Comparison of ENCODE assay signal across 26 mouse cellular contexts in genomic region chr9:95958041-95958730, GRCm38 (mm10). TPM values are rescaled to one million over a fixed set of nuclear protein-coding genes. Genes with fewer than 3 reads are reported as not detected.
A peak's percentile ranks its signal among the peaks of the same experiment; 100 is the strongest.
DNase-seq lines count a peak whose midpoint lies in the region; ATAC-seq and TF ChIP-seq lines count a peak whose summit lies in the region.
"Had no signal": no experiment of that assay in that cellular context is flagged by ENCODE, and none has a peak within 500 bp of the region (broad histone marks: within the 10 kb centered on the region; RNA-seq: fewer than 3 reads in every experiment).

No protein-coding gene starts in this region.

- H3K27ac ChIP-seq in heart, embryonic 14.5 days (replicated peaks in 1 of 2; ENCODE audit: control insufficient read depth in 1 of 2, insufficient read depth in 1 of 2, low read depth in 2 of 2, low read length in 2 of 2) = no peak overlapping the region
- no peak overlapping the region for H3K27ac ChIP-seq in heart, embryonic 10.5 days
- no peak overlapping the region for H3K27ac ChIP-seq in left cerebral cortex, adult 2 months
- H3K27ac ChIP-seq: gastrocnemius, adult 2 months; hindbrain, embryonic 12.5 days; limb, embryonic 12.5 days; liver, embryonic 15.5 days; neural tube, embryonic 13.5 days had no signal

- peaks cover 2 to 6% of the 10 kb centered on the region in 2 experiments; a peak in 2 of 4 replicates for H3K4me1 ChIP-seq in heart, embryonic 14.5 days (ENCODE audit: control insufficient read depth in 2 of 2, insufficient read depth in 2 of 2, low read length in 2 of 2)
- H3K4me1 ChIP-seq in heart, embryonic 10.5 days = peaks cover 13% of the 10 kb centered on the region; the same call in 1 of the 2 replicates

- no peak for DNase-seq in heart, embryonic 10.5 days (ENCODE audit: low spot score)
- peak; percentile 14 for DNase-seq in CD4-positive helper T cell, adult 2 months (ENCODE audit: low read depth, low spot score)
- peak; percentile 39 for DNase-seq in naive thymus-derived CD4-positive, alpha-beta T cell, adult 2 months (ENCODE audit: low read depth)
- DNase-seq in thymus, postnatal 36 days = peak; percentile 45 to 66
- no peak for DNase-seq in left cerebral cortex, postnatal 14 days (ENCODE audit: low spot score in 2 of 2)
- no peak for DNase-seq in left cerebral cortex, adult 2 months (ENCODE audit: extremely low spot score in 1 of 2, low spot score in 2 of 2)
- DNase-seq: adrenal gland, postnatal 14 days; cerebellum, adult 11 months; cerebellum, adult 9-10 months; cerebellum, postnatal 36 days; gastrocnemius, adult 2 months; kidney, adult 9 months; kidney, postnatal 10 days; layer of hippocampus, postnatal 36 days; lung, embryonic 14.5 days; lung, postnatal 14 days had no signal

- WGBS in heart, embryonic 14.5 days = 92% methylated on average over 7 of the region's 7 CpGs
- 95% methylated on average over 7 of the region's 7 CpGs for WGBS in heart, embryonic 10.5 days

- H3K27me3 ChIP-seq in heart, embryonic 14.5 days (ENCODE audit: control insufficient read depth, insufficient read depth, low read length) = no peaks in the 10 kb centered on the region
- no peaks in the 10 kb centered on the region for H3K27me3 ChIP-seq in heart, embryonic 10.5 days (ENCODE audit: insufficient read depth, poor library complexity, severe bottlenecking)
- H3K27me3 ChIP-seq: hindbrain, embryonic 12.5 days; limb, embryonic 12.5 days; liver, embryonic 15.5 days; neural tube, embryonic 13.5 days; Patski had no signal

- TF ChIP-seq CTCF in left cerebral cortex, adult 2 months (IDR thresholded peaks at IDR 0.05) = no peak

- intact Hi-C loops in left cerebral cortex, postnatal 14 days (cut with DNase I) = no loop called here
- intact Hi-C loops in left cerebral cortex, adult 2 months (cut with DNase I) = no loop called here

- H3K9ac ChIP-seq in heart, embryonic 14.5 days (ENCODE audit: low read length) = peak overlapping the region; percentile 17; the same call in 1 of the 2 replicates
- H3K9ac ChIP-seq: hindbrain, embryonic 12.5 days; limb, embryonic 12.5 days; liver, embryonic 15.5 days; lung, embryonic 14.5 days; neural tube, embryonic 13.5 days had no signal

- H3K4me3 ChIP-seq in heart, embryonic 14.5 days (ENCODE audit: control insufficient read depth in 1 of 2, insufficient read depth in 1 of 2, low read depth in 1 of 2, low read length in 2 of 2) = no peak overlapping the region
- H3K4me3 ChIP-seq in heart, embryonic 10.5 days = no peak overlapping the region
- H3K4me3 ChIP-seq in left cerebral cortex, adult 2 months = no peak overlapping the region
- H3K4me3 ChIP-seq: gastrocnemius, adult 2 months; hindbrain, embryonic 12.5 days; limb, embryonic 12.5 days; liver, embryonic 15.5 days; neural tube, embryonic 13.5 days had no signal

- ATAC-seq in heart, embryonic 14.5 days (ENCODE audit: insufficient number of reproducible peaks, insufficient read depth, low FRiP score, low read depth) = no peak
- ATAC-seq: forebrain, embryonic 16.5 days; intestine, postnatal 0 days; midbrain, embryonic 16.5 days; Patski had no signal

- no peak overlapping the region for H3K4me2 ChIP-seq in heart, embryonic 14.5 days (ENCODE audit: low read length)
- H3K4me2 ChIP-seq: hindbrain, embryonic 12.5 days; limb, embryonic 12.5 days; liver, embryonic 15.5 days; lung, embryonic 14.5 days; neural tube, embryonic 13.5 days had no signal

- H3K9me3 ChIP-seq in heart, embryonic 14.5 days (ENCODE audit: control insufficient read depth, low read length) = no peaks in the 10 kb centered on the region
- H3K9me3 ChIP-seq in heart, embryonic 10.5 days = no peaks in the 10 kb centered on the region
- H3K9me3 ChIP-seq: G1E; hindbrain, embryonic 12.5 days; limb, embryonic 12.5 days; liver, embryonic 15.5 days; neural tube, embryonic 13.5 days had no signal

- H3K36me3 ChIP-seq in heart, embryonic 14.5 days (ENCODE audit: control insufficient read depth, insufficient read depth, low read length) = peaks cover 16% of the 10 kb centered on the region
- H3K36me3 ChIP-seq in heart, embryonic 10.5 days = peaks cover 2% of the 10 kb centered on the region; the same call in 1 of the 2 replicates
- H3K36me3 ChIP-seq: hindbrain, embryonic 12.5 days had no signal

RNA-seq across cellular contexts. Expression of gene Xrn1, which starts 3.6 kb away (rescaled TPM):
- polyA plus RNA-seq in heart, embryonic 14.5 days (2014; fragmentation: Nextera tagmentation; extraction: Ambion mirVana) = 13.7 and 18.8 TPM in 2 replicates
- polyA plus RNA-seq in heart, embryonic 10.5 days (2016; fragmentation: Nextera tagmentation; extraction: Ambion mirVana) = 13.1 and 14.2 TPM in 2 replicates
- total RNA-seq in left cerebral cortex, postnatal 14 days (2021) = 10 to 100 TPM; 23.5 to 24.0 TPM
- total RNA-seq in left cerebral cortex, adult 2 months (2021) = 10 to 100 TPM; 26.2 to 27.4 TPM

Comparison
In these comparisons a context has a peak if more than half of its experiments do, and no peak if none do; other contexts are left out.
1. DNase-seq: peak in CD4-positive helper T cell, adult 2 months (single experiment), naive thymus-derived CD4-positive, alpha-beta T cell, adult 2 months (single experiment) and thymus, postnatal 36 days (2 of 2); none in heart, embryonic 10.5 days (single experiment), left cerebral cortex, postnatal 14 days (0 of 2) and left cerebral cortex, adult 2 months (0 of 2).